Mouse (Mus musculus) heart, embryonic 13.5 days (tissue): ENCODE results near the gene Cryl1. TPM values are rescaled to one million over a fixed set of nuclear protein-coding genes. Genes with fewer than 3 reads are reported as not detected.

Experiments used
- ATAC-seq: fragments of 200-750 bp; cut with Nextera tagmentation; 2 replicates; pipeline ENCODE4 v1.8.0; 2017; ENCODE audit warnings: moderate TSS enrichment; ENCODE audit not compliant: insufficient number of reproducible peaks, low FRiP score, low TSS enrichment; ENCODE audit errors: extremely low read depth
- H3K27ac ChIP-seq: fragments of 300-500 bp; sonication (generic); replicated peaks from 2 replicates; pipeline ENCODE4 v1.5.1; 2015; ENCODE audit warnings: moderate library complexity, mild to moderate bottlenecking, inconsistent platforms
- H3K27me3 ChIP-seq: fragments of 300-500 bp; sonication (generic); replicated peaks from 2 replicates; pipeline ENCODE4 v1.6.1; 2015; ENCODE audit warnings: mild to moderate bottlenecking, inconsistent platforms
- H3K36me3 ChIP-seq: fragments of 300-500 bp; sonication (generic); 2 replicates; pipeline ENCODE4 v1.6.1; 2015; ENCODE audit warnings: mild to moderate bottlenecking, inconsistent platforms
- H3K4me1 ChIP-seq: fragments of 300-500 bp; sonication (generic); 2 replicates; pipeline ENCODE4 v1.6.1; 2015; ENCODE audit warnings: inconsistent platforms
- H3K4me2 ChIP-seq: fragments of 300-500 bp; sonication (generic); 2 replicates; pipeline ENCODE4 v1.6.1; 2015; ENCODE audit warnings: inconsistent platforms, mild to moderate bottlenecking, moderate library complexity
- H3K4me3 ChIP-seq: fragments of 300-500 bp; sonication (generic); 2 replicates; pipeline ENCODE4 v1.5.1; 2015; ENCODE audit warnings: moderate library complexity, mild to moderate bottlenecking, inconsistent platforms
- H3K9ac ChIP-seq: fragments of 300-500 bp; sonication (generic); 2 replicates; pipeline ENCODE4 v1.6.1; 2015; ENCODE audit warnings: inconsistent platforms, mild to moderate bottlenecking, moderate library complexity
- H3K9me3 ChIP-seq: fragments of 300-500 bp; sonication (generic); 2 replicates; pipeline ENCODE4 v1.6.1; 2016; ENCODE audit warnings: inconsistent platforms
- WGBS: fragments of 180-500 bp; shearing (Covaris S2); methylation state at CpG from one replicate; pipeline ENCODE4 v1.1.7; 2015; ENCODE audit warnings: mixed read lengths; 5-methylcytosine and 5-hydroxymethylcytosine counted together
- polyA plus RNA-seq: library from polyadenylated mRNA; unstranded; fragments of >200 nt; fragmentation: Nextera tagmentation; extraction: Ambion mirVana; gene quantifications from 2 replicates; pipeline ENCODE4 v1.2.1, GENCODE M21; 2015

Cryl1 gene
- polyA plus RNA-seq, 1 experiment from 2014 or later, result 15.6 TPM

- WGBS, result 59% methylated on average over 6 of the region's 6 CpGs
Observed at GRCm38 (mm10) chr14:57230264-57231015, 167.9 kb downstream of the Cryl1 start.

More at GRCm38 (mm10) chr14:57230264-57231015, 167.9 kb downstream of the Cryl1 start:
- H3K36me3 ChIP-seq, result no peaks in the 10 kb centered on the region
- H3K4me1 ChIP-seq, result 0 out of 2 replicates have a peak, but pooled peaks cover 5% of the 10 kb centered on the region
- no peak for ATAC-seq
- no peak overlapping the region for H3K4me3 ChIP-seq
- H3K9ac ChIP-seq, result no peak overlapping the region
- H3K27ac ChIP-seq, result no peak overlapping the region
- H3K27me3 ChIP-seq, result 0 out of 2 replicates have a peak, but pooled peaks cover 2% of the 10 kb centered on the region
- H3K4me2 ChIP-seq, result no peak overlapping the region
- no peaks in the 10 kb centered on the region for H3K9me3 ChIP-seq

Other genes starting within 250 kb of the Cryl1 start
- gene Ift88, start 25.5 kb upstream of the Cryl1 start, polyA plus RNA-seq, result 5.3 and 6.1 TPM in 2 replicates
- 1.1 and 1.5 TPM in 2 replicates for gene Il17d, start 126.2 kb upstream of the Cryl1 start, polyA plus RNA-seq
- 62.2 and 71.4 TPM in 2 replicates for gene Eef1akmt1, start 173.1 kb upstream of the Cryl1 start, polyA plus RNA-seq